Mouse (Mus musculus) retina, embryonic 14.5 days (tissue): ENCODE data around the gene Eef1g.

Experiments
- DNase-seq: peaks from one replicate; pipeline ENCODE4 v3.0.0-alpha.2; 2015; ENCODE audit warnings: low spot score

Gene Eef1g

DNA sequence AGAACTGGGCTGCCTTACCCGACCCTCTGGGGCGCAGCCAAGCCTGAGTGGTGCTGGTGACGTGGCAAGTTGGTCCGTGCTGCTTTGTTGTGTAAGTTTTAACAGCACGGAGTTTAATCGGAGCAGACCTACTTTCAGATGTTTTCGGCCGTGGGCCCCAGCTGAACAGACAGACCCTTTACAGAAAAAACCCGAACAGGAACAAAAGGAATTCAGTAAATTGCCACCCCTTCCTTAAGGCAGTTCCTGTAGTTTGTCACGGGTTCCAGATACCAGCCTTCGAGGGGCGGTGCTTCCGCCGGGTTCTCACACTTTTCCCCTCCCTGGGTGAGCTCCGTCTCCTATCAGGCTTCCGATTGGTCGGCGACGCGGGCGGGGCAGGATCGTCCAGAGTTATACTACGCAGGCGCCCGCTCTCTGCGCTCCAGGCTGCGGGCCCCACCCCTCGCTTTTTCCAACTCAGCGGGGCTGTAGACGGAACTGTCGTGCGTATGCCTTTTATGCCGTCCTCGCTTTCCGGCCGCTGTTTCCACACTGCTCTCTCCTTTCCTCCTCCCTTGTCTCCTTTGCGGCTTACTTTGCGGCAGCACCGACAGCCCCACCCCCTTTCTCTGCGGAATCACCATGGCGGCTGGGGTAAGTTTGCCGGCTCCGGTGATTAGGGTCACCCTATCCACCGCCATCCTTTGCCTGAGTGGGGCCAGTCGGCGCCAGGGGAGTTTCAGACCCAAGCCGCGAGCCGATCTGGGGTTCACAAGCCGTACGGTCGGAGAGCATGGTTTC lies at the start of gene Eef1g:
TSS of gene Eef1g (plus strand) at position 452 of the 783 bp plus-strand sequence.
- DNase-seq = peak; percentile 99

GRCm38 (mm10) chr19:8919000-8919399 lies 47.8 kb upstream of the Eef1g start:
- DNase-seq = no peak

DNA sequence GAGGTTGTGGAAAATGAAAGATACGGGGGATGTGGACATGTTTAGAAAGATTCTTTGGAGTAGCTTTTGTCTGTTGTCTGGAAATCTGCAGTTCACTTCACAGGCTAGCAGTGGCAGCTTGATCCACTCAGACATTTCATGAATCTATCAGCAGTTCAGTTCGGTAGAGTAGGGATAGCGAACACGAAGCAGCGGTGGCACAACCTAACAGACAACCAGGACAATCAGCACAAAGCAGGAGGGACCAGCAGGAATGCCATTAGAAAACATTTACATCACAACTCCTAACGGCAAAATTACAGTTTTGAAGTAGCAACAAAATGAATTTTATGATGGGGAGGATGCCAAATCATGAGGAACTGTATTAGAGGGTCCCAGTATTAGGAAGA lies 47.2 kb upstream of the Eef1g start:
- DNase-seq = no peak

DNA sequence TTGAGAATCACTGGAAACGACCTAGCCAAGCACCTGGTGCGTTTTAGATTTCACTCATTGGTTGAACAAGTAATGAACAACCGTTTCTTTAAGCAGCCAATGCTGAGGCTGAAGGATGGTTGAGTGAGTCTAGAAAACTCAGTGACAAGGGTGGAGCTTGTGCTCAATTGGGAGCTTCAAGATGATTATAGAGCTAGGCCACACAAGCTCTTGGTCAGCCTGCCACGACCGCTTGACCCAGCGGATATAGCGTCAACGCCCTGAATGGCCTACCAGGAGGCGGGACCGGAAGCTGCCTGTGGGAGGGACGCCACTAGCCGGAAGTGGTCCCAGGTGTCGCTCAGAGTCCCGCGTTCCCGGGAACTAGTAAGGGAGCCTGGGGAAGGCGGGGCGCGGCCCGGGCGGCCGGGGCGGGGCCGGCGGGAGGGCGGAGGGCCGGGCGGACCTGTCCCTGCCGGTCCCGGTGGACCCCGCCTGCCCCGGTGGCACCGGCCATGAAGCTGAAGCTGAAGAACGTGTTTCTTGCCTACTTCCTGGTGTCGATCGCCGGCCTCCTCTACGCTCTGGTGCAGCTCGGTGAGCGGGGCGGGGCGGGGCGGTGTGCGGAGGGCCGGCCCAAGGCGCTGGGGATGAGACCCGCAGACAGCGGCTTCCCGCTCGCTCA lies 46.6 kb upstream of the Eef1g start, which contains the start of gene B3gat3:
TSS of gene B3gat3 (plus strand) at position 302 of the 664 bp plus-strand sequence.
- peak; percentile 96 for DNase-seq

- peak; percentile 60 for DNase-seq
Measured at GRCm38 (mm10) chr19:8920836-8921291, 46.0 kb upstream of the Eef1g start.

- no peak for DNase-seq
Measured at GRCm38 (mm10) chr19:8921741-8922140, 45.1 kb upstream of the Eef1g start.

DNA sequence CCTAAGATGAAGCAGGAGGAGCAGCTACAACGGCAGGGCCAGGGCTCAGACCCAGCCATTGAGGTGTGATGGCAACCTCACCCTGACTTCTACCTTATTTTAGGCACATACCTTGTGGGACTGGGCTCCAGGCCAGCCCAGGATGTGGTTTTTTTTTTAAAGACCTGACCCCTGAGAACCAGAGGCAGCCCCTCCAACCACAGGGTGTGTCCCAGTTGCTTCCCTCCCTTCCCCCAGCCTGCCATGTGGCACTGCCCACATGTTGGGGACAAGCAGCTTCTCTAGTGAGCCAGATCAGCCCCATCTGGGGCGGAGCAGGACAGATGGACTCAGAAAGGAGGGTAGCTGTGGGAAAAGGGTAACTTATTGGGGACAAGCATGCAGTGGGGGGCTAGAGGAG lies 40.1 kb upstream of the Eef1g start:
- no peak for DNase-seq

DNA sequence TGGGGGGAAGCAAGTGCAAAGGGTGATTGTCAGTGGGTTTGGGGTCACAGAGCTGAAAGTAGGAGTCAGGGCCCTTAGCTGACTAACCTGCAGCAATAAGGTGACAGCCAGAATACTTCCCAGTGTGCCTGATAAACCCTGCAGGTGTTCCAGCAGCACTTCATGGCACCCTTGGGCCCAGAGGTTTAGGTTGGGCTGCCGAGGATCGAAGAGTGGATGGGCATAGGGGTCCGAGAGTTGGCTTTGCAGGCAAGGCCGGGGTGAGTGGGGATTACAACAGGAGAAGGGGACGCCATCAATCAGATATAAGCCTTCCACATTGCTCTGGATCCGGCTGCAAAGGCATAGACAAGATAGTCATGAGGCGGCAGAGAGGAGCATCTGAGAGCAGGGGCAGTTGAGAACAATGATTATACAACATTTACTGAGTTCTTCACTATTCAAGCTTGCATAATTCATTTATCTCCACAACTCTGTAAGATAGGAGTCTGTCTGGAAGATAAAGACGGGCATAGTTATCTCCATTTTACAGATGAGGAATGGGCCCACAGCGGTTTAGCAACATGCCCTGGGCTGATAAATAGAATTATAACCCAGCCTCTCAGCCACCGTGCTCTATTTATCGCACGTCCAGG lies 38.8 kb upstream of the Eef1g start:
- DNase-seq = no peak

- DNase-seq = no peak
Measured at GRCm38 (mm10) chr19:8928689-8929223, 38.1 kb upstream of the Eef1g start.

- DNase-seq = peak; percentile 77
Measured at GRCm38 (mm10) chr19:8929224-8930088, 37.4 kb upstream of the Eef1g start, which contains the start of the genes Rom1 and Eml3. Rom1 (minus strand) TSS chr19:8929356. Eml3 (plus strand) TSS chr19:8929552.

DNA sequence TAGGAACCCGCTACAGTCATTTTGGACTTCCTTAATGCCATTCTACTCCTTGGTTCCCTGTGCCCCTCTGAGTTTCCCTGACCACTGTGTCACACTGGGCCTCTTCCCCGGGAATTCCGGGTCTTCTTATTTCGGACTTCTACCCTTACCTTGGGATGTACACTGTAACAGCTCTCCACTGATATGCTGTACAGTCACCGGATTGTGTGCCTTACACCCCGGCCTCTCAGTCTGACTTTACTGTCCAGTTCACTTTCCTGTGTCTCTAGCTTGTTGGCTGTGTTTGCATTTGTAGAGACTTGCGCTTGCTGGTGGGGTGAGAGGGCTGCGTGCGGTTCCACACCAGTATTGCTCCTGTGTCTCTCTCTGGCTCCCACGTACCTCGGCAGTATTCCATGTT lies 36.7 kb upstream of the Eef1g start:
- no peak for DNase-seq

GRCm38 (mm10) chr19:8930771-8931170 lies 36.1 kb upstream of the Eef1g start:
- DNase-seq = no peak

DNA sequence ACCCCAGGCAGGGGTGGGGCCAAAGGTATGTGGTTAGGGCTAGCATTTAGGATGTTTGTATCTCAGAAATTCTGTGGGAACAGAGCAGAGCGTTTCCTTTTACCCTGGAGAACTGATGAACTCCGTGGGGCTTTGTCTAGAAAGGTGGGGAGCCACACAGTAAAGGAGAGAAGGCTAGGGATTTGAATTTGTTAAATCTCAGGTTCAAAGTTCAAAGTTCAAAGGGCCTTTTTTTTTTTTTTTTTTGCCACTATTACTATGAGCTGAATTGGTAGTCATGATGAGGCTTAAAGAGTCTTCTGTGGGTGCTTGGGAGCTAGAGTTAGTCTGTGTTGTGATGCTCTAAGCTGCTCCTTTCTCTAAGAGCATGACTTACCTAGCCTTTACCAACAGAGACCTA lies 30.1 kb upstream of the Eef1g start:
- DNase-seq = no peak

- no peak for DNase-seq
Measured at GRCm38 (mm10) chr19:8940526-8941133, 26.2 kb upstream of the Eef1g start.

DNA sequence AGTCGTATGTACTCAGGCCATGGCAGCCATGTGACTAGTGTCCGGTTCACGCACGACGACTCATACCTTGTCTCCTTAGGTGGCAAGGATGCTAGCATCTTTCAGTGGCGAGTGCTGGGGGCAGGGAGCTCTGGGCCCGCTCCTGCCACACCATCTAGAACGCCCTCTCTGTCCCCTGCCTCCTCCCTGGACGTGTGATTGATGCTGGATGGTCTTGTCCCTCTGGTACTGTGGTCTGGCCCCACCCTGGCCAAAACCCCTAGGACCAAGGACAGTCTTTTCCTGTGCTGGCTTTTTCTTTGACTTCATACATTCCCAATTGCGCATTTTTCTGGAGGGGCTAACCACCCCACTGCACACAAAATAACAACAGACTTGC lies 25.7 kb upstream of the Eef1g start:
- no peak for DNase-seq

DNA sequence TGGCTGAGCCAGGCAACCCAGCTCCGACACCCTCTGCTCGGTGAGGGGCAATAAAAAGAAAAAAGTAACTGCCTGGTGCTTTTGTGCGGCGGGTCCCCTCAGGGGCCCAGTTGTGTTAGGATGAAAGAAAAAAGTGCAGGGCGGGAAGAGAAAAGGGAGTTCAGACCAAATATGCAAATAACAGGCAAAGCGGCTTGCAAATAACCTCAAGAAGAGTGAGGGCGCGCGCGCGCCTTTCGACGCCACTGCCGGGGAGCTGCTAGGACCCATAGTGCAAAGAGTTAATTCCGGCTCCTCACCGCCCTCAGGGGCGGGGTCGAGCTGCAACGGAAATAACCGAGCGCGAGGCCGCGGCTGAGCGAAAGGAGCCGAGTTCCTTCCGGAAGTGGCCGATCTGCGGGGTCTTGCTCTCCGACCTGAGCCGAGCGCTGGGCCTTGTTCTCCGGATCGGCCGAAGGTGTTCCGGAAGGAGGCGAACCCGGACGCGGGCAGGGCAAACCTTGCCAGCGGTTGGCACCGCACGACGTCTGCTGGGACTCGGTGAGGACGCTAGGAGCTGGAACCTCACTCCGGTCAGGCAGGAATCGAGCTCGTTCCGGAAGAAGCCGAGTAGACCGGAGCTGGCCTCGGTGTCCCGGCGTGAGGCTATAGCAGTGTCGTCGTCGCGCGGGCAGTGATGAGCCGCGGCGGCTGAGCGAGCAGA lies 25.2 kb upstream of the Eef1g start, which contains the start of gene Mta2:
TSS of gene Mta2 (plus strand) at position 361 of the 703 bp plus-strand sequence.
- peak; percentile 98 for DNase-seq

DNA sequence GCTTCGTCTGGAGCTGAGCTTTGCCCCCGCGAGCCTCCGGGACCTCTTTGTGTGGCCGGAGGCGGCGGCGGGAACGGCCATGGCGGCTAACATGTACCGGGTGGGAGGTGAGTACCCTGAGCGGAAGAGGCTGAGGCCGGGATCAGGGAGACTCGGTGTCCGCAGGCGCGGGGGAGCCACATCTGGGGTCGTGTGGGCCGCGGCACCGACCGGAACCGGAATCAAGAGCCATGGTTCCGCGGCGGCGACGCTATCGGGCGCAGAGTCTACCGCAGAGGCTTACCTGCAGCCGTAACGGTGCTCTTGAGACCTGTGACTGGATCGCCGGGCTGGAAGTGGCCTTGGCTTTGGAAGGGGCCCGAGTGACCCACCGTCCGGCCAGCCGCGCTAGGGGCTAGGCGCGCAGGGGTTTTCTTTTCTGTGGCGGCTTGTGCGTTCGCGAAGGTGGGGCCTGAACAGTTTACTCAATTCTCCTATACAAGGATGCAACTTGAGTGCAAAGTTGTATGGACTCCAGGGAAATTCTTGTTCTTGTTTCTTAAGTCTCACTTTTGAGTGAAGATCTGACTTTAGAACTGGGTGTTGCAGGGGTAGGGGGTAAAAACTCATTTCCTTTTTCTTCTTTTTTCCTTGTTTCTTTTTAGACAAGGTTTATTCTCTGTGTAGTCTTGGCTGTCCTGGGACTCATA lies 24.4 kb upstream of the Eef1g start:
- DNase-seq = no peak

DNA sequence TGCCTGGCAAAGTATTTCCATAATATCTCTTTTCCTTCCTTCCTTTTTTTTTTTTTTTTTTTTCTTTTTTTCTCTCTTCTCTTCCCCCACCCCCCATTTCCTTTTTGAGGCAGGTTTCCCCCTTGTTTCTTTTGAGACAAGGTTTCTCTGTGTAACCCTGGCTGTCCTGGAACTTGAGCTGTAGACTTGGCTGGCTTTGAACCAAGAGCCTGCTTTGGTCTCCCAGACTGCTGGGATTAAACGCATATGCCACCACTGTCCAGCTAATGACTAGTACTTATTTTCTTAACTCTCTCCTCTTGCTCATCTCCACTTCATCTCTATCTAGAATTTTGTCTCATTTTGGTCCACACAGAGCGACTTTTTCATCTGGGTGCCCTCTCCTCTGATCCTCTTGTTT lies 23.8 kb upstream of the Eef1g start:
- no peak for DNase-seq

DNA sequence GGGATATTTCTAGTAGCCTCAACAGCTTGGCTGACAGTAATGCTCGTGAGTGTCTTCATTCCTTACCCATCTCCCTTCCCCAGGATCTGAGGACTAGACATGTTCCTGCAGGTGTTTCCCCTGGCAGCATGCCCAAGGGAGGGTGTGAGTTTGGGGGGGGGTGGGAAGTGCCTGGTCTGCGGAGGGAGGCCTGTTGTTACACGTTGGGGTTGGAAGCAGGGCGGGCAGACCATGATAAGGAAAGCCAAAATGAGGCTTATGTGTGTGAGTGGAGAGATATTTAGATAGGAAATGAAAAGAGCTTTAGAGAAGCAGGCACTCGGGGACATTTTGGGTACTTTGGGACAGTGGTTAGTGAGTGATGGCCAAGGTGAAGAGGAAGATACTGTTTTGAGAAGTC lies 22.8 kb upstream of the Eef1g start:
- DNase-seq = no peak

DNA sequence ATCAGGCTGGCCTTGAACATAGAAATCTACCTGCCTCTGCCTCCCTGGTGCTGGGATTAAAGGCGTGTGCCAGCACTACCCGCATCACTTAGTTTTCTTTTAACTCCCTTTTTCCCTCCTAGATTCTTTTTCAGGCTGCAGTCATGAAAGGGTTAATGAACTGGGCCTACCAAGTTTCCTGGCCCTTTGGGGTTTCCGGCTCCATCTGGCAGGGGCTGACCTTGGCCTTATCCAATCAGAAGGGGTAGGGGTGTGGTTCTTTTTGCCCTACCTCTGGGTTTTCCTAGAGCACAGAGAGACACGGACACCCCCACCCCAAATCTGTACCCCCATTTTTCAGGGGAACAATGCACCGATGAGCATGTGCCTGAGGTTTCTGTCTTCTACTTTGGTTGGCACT lies 22.1 kb upstream of the Eef1g start:
- peak; percentile 85 for DNase-seq
